Mouse (Mus musculus) embryonic facial prominence, embryonic 12.5 days (tissue): Measurements from ENCODE around the gene Uqcr11. TPM values are rescaled to one million over a fixed set of nuclear protein-coding genes. Genes with fewer than 3 reads are reported as not detected.
A peak's percentile ranks its signal among the peaks of the same experiment; 100 is the strongest.

Experiments used
- ATAC-seq: fragments of 200-750 bp; cut with Nextera tagmentation; 2 replicates; pipeline ENCODE4 v1.8.0; 2017; ENCODE audit not compliant: insufficient number of reproducible peaks, insufficient read depth, low FRiP score, low TSS enrichment
- H3K27ac ChIP-seq: fragments of 300-500 bp; sonication (generic); 2 replicates; pipeline ENCODE4 v1.5.1; 2016; ENCODE audit warnings: mild to moderate bottlenecking
- H3K27me3 ChIP-seq: fragments of 300-500 bp; sonication (generic); 2 replicates; pipeline ENCODE4 v1.6.1; 2016; ENCODE audit warnings: mild to moderate bottlenecking, moderate library complexity
- H3K36me3 ChIP-seq: fragments of 300-500 bp; sonication (generic); 2 replicates; pipeline ENCODE4 v1.6.1; 2016; ENCODE audit warnings: mild to moderate bottlenecking
- H3K4me1 ChIP-seq: fragments of 300-500 bp; sonication (generic); 2 replicates; pipeline ENCODE4 v1.6.1; 2016
- H3K4me2 ChIP-seq: fragments of 300-500 bp; sonication (generic); replicated peaks from 2 replicates; pipeline ENCODE4 v1.6.1; 2016; ENCODE audit warnings: mild to moderate bottlenecking, moderate library complexity
- H3K4me3 ChIP-seq: fragments of 300-500 bp; sonication (generic); 2 replicates; pipeline ENCODE4 v1.5.1; 2016; ENCODE audit warnings: mild to moderate bottlenecking
- H3K9ac ChIP-seq: fragments of 300-500 bp; sonication (generic); 2 replicates; pipeline ENCODE4 v1.6.1; 2016; ENCODE audit warnings: mild to moderate bottlenecking, moderate library complexity
- H3K9me3 ChIP-seq: fragments of 300-500 bp; sonication (generic); 2 replicates; pipeline ENCODE4 v1.6.1; 2016; ENCODE audit warnings: mild to moderate bottlenecking, moderate library complexity
- WGBS: fragments of 180-500 bp; shearing (Covaris S2); methylation state at CpG from one replicate; pipeline ENCODE4 v1.1.7; 2016; 5-methylcytosine and 5-hydroxymethylcytosine counted together
- polyA plus RNA-seq: library from polyadenylated mRNA; unstranded; fragments of >200 nt; fragmentation: Nextera tagmentation; extraction: Ambion mirVana; gene quantifications from 2 replicates; pipeline ENCODE4 v1.2.1, GENCODE M21; 2016

The Uqcr11 gene
- polyA plus RNA-seq, 1 experiment from 2014 or later, result 403 TPM

DNA sequence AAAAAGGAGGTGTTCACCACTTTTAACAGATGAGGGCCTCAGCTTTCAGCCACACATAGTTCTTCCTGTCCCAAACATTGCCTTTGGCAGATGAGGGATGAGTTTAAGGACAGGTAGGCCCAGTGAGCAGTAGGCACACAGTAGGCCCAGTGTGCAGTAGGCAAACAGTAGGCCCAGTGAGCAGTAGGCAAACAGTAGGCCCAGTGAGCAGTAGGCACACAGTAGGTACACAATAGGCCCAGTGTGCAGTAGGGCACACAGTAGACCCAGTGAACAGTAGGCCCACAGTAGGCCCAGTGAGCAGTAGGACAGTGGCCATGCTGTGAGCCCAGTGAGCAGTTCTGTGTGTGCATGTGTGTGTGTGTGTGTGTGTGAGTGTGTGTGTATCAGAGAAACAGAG is 33.4 kb upstream of the Uqcr11 start:
- 0 out of 2 replicates have a peak, but pooled peaks cover 4% of the 10 kb centered on the region for H3K4me1 ChIP-seq
- H3K4me2 ChIP-seq, result no peak overlapping the region
- H3K27ac ChIP-seq, result no peak overlapping the region
- H3K27me3 ChIP-seq, result peaks cover 14% of the 10 kb centered on the region
- no peak overlapping the region for H3K9ac ChIP-seq
- no peak overlapping the region for H3K4me3 ChIP-seq
- no peaks in the 10 kb centered on the region for H3K36me3 ChIP-seq
- ATAC-seq, result no peak
- no peaks in the 10 kb centered on the region for H3K9me3 ChIP-seq

DNA sequence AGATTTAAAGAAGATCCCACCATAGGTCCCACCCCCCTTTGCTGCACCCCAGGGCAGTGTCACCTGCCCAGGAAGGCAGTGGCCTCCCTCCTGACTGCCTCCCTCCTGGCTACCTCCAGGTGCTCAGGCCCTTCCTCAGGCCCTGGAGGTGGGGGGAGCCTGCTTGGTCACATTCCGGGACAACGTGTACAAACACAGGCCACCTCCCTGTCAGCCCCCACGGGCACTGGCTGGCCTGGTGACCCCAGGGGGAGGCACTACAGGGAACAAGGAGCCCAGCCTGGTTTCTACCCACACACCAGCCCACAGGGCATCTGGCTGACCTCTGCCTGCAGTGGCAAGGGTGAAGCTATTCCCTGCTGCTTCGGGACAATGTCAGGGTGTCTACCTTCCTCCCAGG is 31.3 kb upstream of the Uqcr11 start:
- 58% methylated on average over 4 of the region's 4 CpGs for WGBS
- Histone ChIP-seq H3K9ac (no peak overlapping the region), H3K36me3 (no peaks in the 10 kb centered on the region), H3K9me3 (no peaks in the 10 kb centered on the region), H3K4me1 (no peaks in the 10 kb centered on the region), H3K27me3 (peaks cover 5% of the 10 kb centered on the region; the same call in 1 of the 2 replicates), H3K4me2 (no peak overlapping the region), H3K4me3 (no peak overlapping the region), H3K27ac (no peak overlapping the region)
- no peak for ATAC-seq

DNA sequence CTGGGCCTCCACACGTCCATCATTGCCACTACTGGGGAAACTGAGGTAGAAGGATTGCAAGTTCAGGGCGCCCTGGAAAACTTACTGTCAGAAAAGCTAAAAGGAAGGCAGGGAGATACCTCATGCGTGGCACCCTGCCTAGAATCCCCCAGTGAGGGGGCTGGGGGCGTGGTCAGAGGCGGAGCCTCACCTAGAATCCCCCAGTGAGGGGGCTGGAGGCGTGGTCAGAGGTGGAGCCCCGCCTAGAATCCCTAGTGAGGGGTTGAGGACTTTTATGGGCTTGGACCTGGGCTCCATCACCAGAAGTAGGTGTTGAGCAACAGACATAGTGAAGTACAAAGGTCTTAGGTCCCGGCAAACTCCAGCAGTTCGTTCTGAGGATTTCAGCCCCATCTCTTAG is 29.6 kb upstream of the Uqcr11 start:
- no peak overlapping the region for H3K4me3 ChIP-seq
- ATAC-seq, result no peak

DNA sequence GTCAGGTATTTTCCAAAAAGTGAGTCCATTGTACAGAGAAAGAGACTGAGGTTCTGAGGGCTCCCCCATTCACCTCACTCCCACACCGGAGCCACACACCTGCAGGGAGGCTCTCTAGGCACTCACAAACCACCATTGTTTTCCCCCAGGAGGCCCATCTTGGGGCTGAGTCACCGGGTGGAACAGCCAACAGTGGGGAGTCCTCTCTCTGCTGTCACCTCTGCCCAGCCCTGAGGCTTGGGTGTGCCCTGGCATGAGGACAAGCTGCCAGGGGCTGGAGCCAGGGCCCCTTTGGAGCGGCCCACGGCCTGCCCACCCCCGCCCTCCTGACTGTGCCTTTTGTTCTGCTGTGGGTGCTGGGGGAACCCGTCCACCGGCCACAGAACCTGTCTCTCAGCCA is 29.1 kb upstream of the Uqcr11 start:
- WGBS, result 39% methylated on average over 7 of the region's 7 CpGs
- H3K4me3 ChIP-seq, result no peak overlapping the region
- no peak overlapping the region for H3K4me2 ChIP-seq

More for the DNA sequence above, 29.6 kb upstream of the Uqcr11 start:
- peaks cover 5% of the 10 kb centered on the region; the same call in 1 of the 2 replicates for H3K27me3 ChIP-seq
- no peak overlapping the region for H3K9ac ChIP-seq
- no peak overlapping the region for H3K4me2 ChIP-seq
- H3K36me3 ChIP-seq, result no peaks in the 10 kb centered on the region
- no peak overlapping the region for H3K27ac ChIP-seq
- 11% methylated on average over 9 of the region's 9 CpGs for WGBS
- H3K9me3 ChIP-seq, result no peaks in the 10 kb centered on the region
- H3K4me1 ChIP-seq, result peaks cover 5% of the 10 kb centered on the region

DNA sequence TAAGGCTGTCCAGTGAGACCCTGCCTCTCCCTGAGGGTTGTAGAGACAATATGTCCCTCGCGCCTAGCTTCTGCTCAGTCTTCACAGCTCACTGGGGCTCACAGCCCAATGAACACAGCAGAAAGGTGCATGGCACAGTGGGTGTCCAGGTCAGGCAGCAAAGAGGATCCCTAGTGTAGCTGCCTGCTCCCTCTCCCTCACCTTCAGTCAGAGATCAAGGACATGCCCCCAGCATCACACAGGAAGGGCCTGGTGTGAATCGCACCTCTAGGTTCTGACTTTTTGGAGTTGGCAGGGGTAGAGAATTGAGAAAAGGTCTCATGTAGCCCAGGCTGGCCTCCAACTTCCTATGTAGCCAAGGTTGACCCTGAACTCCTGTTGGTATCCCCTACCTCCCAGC is 28.2 kb upstream of the Uqcr11 start:
- Histone ChIP-seq H3K4me1 (peaks cover 8% of the 10 kb centered on the region), H3K27me3 (peaks cover 5% of the 10 kb centered on the region; the same call in 1 of the 2 replicates), H3K4me3 (no peak overlapping the region), H3K27ac (no peak overlapping the region), H3K9me3 (no peaks in the 10 kb centered on the region), H3K9ac (no peak overlapping the region), H3K36me3 (peaks cover 14% of the 10 kb centered on the region), H3K4me2 (no peak overlapping the region)
- no peak for ATAC-seq
- 75% methylated on average over 3 of the region's 3 CpGs for WGBS

More for the DNA sequence above, 29.1 kb upstream of the Uqcr11 start:
- peak overlapping the region; percentile 27; the same call in 1 of the 2 replicates for H3K9ac ChIP-seq
- no peak for ATAC-seq
- H3K4me1 ChIP-seq, result peaks cover 8% of the 10 kb centered on the region
- H3K27me3 ChIP-seq, result peaks cover 5% of the 10 kb centered on the region; the same call in 1 of the 2 replicates
- H3K27ac ChIP-seq, result no peak overlapping the region
- no peaks in the 10 kb centered on the region for H3K9me3 ChIP-seq
- H3K36me3 ChIP-seq, result peaks cover 4% of the 10 kb centered on the region; the same call in 1 of the 2 replicates

DNA sequence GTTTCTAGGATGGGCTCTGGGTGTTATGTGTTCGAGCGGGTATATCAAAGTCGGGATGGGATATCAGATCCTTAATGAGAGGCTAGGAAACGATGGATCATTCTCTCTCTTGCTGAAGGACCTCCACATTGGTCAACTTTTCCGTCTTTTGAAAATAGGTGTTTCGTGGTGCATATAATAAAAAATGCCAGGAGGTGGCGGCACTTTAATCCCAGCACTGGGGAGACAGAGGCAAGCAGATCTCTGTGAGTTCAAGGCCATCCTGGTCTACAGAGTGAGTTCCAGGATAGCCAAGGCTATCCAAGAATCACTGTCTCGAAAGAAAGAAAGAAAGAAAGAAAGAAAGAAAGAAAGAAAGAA is 27.6 kb upstream of the Uqcr11 start:
- no peaks in the 10 kb centered on the region for H3K9me3 ChIP-seq
- H3K27me3 ChIP-seq, result peaks cover 5% of the 10 kb centered on the region; the same call in 1 of the 2 replicates
- peaks cover 20% of the 10 kb centered on the region for H3K36me3 ChIP-seq
- no peak overlapping the region for H3K9ac ChIP-seq
- peaks cover 8% of the 10 kb centered on the region for H3K4me1 ChIP-seq
- H3K4me2 ChIP-seq, result peak overlapping the region; percentile 94; the same call in 1 of the 2 replicates
- ATAC-seq, result no peak
- WGBS, result 11% methylated on average over 8 of the region's 8 CpGs
- H3K4me3 ChIP-seq, result peak overlapping the region; percentile 94
- no peak overlapping the region for H3K27ac ChIP-seq

DNA sequence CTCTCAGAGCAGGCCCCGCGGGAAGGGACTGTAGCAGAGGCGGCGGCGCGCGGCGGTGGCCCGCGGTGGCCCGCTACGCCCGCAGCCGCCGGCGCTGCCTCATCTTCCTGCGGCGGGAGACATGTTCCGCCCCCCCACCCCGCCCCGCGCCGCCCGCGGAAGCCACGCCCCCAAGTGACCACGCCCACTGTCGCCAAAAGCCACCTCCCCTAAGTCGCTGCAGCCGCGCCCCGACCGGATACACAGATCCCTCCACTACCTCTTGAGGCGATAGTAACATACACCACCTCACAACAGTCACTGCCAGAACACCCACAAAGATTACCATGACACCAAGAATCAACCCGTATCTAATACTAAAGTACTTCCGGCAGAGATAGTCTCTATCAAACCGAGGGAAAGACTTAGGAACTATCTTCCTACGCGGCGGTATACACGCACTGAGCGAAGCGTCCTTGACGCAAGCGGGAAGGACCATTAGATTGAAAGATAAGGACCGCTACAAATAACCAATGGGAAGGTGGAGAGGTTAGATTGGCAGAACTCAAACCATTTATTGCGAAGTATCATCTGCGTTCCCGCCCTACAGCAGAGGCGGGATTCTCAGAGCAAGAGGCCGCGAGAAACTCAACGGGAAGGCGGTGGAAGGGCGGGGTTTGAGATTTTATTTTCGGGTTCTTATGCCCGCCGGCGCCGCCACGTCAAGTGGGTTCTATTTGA is 27.0 kb upstream of the Uqcr11 start, which contains the start of gene Tcf3:
TSS of gene Tcf3 (minus strand) at position 135 of the 720 bp plus-strand sequence.
- Histone ChIP-seq H3K4me1 (peaks cover 8% of the 10 kb centered on the region), H3K36me3 (peaks cover 25% of the 10 kb centered on the region), H3K27me3 (peaks cover 5% of the 10 kb centered on the region; the same call in 1 of the 2 replicates), H3K4me2 (peak within 1 kb of the TSS; percentile 94), H3K9ac (peak within 1 kb of the TSS; percentile 100), H3K27ac (peak within 1 kb of the TSS; percentile 94), H3K9me3 (no peaks in the 10 kb centered on the region), H3K4me3 (peak within 1 kb of the TSS; percentile 94)
- under 1% methylated on average over 59 of the region's 61 CpGs for WGBS
- ATAC-seq, result peak; percentile 91

DNA sequence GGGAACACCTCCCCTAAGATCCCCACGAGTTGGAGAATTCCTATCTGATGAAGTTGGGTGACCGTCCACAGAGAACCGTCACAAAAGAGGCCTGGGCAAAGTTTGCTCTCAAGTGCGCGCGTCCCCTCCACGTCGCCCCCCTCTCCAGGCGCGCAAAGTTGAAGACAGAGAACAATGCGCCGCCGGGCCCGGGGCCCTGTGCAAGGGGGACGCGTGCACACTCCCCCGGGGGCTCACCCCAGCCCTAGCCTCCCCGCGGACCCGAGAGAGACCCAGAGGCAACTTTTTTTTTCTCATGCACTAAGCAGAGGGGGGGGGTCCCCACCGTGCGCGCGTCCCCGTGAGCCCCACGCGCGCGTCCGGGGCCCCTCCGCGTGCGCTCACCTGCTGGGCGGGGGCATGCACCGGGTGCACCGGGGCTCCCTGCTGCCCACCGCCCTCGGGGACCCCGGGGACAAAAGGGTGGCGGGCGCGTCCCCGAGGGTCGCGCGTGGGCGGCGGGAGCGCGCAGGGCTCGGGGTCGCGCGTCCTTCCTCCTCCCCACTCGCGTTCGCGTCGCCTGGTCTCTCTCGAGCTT is 26.4 kb upstream of the Uqcr11 start:
- H3K36me3 ChIP-seq, result peaks cover 32% of the 10 kb centered on the region
- peaks cover 4% of the 10 kb centered on the region; the same call in 1 of the 2 replicates for H3K27me3 ChIP-seq
- H3K4me2 ChIP-seq, result peak overlapping the region; percentile 94
- no peaks in the 10 kb centered on the region for H3K9me3 ChIP-seq
- 0 out of 2 replicates have a peak, but pooled peaks have one; percentile 15 for ATAC-seq
- WGBS, result under 1% methylated on average over 40 of the region's 60 CpGs
- H3K27ac ChIP-seq, result peak overlapping the region; percentile 94
- H3K4me3 ChIP-seq, result peak overlapping the region; percentile 94
- peak overlapping the region; percentile 100 for H3K9ac ChIP-seq
- peaks cover 8% of the 10 kb centered on the region for H3K4me1 ChIP-seq

DNA sequence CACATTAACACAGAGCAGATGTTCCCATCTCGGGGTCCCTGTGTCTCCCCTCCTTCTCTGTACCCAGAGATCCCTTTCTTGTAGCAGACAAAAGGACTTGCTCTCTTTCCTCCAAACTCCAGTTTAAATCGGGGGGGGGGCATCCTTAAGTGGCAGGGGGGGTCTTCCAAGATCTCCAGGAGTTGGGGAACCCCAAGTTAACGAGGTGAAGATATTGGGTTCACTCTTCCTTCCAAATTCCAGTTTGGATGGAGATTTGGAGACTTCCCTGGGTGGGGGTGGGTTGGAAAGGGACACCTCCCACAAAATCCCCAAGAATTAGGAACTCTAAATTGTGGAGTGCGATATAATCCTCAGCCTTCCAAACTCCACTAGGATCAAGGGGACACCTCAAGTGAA is 25.8 kb upstream of the Uqcr11 start:
- no peak for ATAC-seq
- WGBS, result 3% methylated on average over 4 of the region's 4 CpGs

DNA sequence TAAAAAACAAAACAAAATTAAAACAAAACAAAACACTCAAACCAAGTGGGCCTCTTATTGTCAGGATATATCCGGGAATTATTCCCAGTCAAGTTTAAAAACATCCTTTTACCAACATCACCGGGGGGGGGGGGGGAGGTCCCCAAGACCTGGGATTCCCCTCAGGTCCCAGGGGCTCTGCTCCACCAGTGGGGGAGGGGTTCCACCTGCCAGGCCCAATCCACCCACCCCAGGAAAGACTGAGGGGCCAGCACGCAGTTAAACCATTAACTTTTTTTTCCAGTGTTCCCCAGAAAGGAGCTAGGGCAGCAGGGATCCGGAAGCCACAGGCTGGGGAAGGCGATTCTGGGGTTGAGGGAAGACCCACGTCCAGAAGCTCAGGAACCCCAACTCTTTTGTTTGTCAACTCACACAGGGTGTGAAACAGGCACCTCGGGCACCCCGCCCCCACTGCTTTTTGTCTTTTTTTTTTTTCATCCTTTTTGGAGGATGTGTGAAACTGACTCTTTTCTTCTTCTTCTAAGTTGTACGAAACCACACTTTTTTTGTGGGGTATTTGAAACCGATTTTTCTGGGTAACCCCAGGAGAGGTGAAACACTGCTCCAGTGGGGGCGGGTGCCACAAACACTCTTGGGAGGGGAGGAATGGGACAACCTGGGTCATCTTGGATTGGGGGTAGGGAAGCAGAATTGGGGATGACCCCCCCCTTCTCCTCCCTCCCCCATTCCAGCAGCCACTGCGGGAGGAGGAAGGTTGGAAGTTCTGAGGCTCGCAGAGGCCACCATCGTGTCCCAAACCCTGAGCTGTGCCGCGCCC is 25.1 kb upstream of the Uqcr11 start:
- no peak for ATAC-seq

More for the DNA sequence above, 25.8 kb upstream of the Uqcr11 start:
- H3K36me3 ChIP-seq, result peaks cover 38% of the 10 kb centered on the region
- H3K9ac ChIP-seq, result peak overlapping the region; percentile 100
- no peaks in the 10 kb centered on the region for H3K27me3 ChIP-seq
- peak overlapping the region; percentile 94 for H3K4me3 ChIP-seq
- H3K4me2 ChIP-seq, result peak overlapping the region; percentile 94
- H3K9me3 ChIP-seq, result no peaks in the 10 kb centered on the region
- H3K27ac ChIP-seq, result peak overlapping the region; percentile 94
- H3K4me1 ChIP-seq, result peaks cover 8% of the 10 kb centered on the region

DNA sequence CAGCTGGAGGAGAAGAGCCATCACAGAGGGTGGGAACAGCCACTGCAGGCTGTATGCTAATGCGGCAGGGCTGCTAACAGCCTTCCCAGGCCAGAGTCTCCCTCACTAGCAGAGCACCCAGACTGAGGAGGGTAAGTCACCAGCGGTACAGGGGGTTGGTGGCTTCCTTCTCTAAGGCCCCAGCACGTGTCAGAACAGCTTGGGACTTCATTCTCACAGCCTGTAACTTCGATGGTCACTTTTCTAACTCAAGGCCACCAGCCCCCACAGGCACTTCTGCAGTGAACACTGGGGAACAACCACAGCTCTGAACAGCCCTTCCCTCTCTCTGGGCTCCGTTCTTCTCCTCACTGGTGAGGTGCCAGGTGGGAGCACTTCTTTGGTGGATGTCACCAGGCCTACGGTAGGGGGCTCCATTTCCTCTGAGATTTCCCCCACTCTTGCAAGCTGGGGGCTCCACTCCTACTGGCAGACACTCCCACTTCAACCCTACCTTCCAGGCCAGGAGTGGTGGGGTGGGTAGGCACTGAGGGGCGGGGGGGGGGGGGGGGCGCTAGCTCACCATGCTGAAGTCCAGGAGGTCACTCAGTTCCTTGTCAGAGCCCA is 23.8 kb upstream of the Uqcr11 start:
- Histone ChIP-seq H3K36me3 (peaks cover 57% of the 10 kb centered on the region), H3K9ac (0 out of 2 replicates have a peak overlapping the region, but pooled peaks have one; percentile 100), H3K4me3 (no peak overlapping the region), H3K9me3 (0 out of 2 replicates have a peak, but pooled peaks cover 3% of the 10 kb centered on the region), H3K27ac (no peak overlapping the region), H3K4me2 (0 out of 2 replicates have a peak overlapping the region, but pooled peaks have one; percentile 94), H3K27me3 (no peaks in the 10 kb centered on the region), H3K4me1 (peaks cover 8% of the 10 kb centered on the region)
- ATAC-seq, result no peak
- 71% methylated on average over 8 of the region's 8 CpGs for WGBS

More for the DNA sequence above, 25.1 kb upstream of the Uqcr11 start:
- Histone ChIP-seq H3K27me3 (no peaks in the 10 kb centered on the region), H3K9ac (peak overlapping the region; percentile 100), H3K4me2 (peak overlapping the region; percentile 94), H3K9me3 (no peaks in the 10 kb centered on the region), H3K27ac (peak overlapping the region; percentile 94), H3K4me1 (peaks cover 8% of the 10 kb centered on the region), H3K4me3 (peak overlapping the region; percentile 94), H3K36me3 (peaks cover 44% of the 10 kb centered on the region)
- 18% methylated on average over 16 of the region's 16 CpGs for WGBS
